Comparison of ENCODE assay signal across 13 mouse cellular contexts in genomic region chr4:9014986-9015385, GRCm38 (mm10).
DNase-seq lines count a peak whose midpoint lies in the region; ATAC-seq lines count a peak whose summit lies in the region.
"Had no signal": no experiment of that assay in that cellular context is flagged by ENCODE, and none has a peak within 500 bp of the region (broad histone marks: within the 10 kb centered on the region; RNA-seq: fewer than 3 reads in every experiment).

No protein-coding gene starts in this region.

- H3K4me3 ChIP-seq in heart, embryonic 16.5 days (ENCODE audit: low read length): no peak overlapping the region
- H3K4me3 ChIP-seq in midbrain, embryonic 11.5 days (ENCODE audit: low read depth, low read length): no peak overlapping the region
- no peak overlapping the region for H3K4me3 ChIP-seq in midbrain, embryonic 14.5 days (replicated peaks; ENCODE audit: low read depth, low read length)
- H3K4me3 ChIP-seq: intestine, embryonic 15.5 days; limb, embryonic 13.5 days had no signal

- no peaks in the 10 kb centered on the region for H3K36me3 ChIP-seq in heart, embryonic 16.5 days (ENCODE audit: control insufficient read depth, insufficient read depth)
- no peaks in the 10 kb centered on the region for H3K36me3 ChIP-seq in midbrain, embryonic 11.5 days (ENCODE audit: control insufficient read depth, insufficient read depth, low read length)
- H3K36me3 ChIP-seq in midbrain, embryonic 14.5 days (ENCODE audit: control insufficient read depth, insufficient read depth, low read length): no peaks in the 10 kb centered on the region
- H3K36me3 ChIP-seq: intestine, embryonic 15.5 days; limb, embryonic 13.5 days had no signal

- peak; percentile 25 for DNase-seq in embryo, embryonic 9.5 days (ENCODE audit: extremely low spot score)
- DNase-seq in embryo, embryonic 10.5 days (ENCODE audit: low spot score): no peak
- no peak for DNase-seq in heart, adult 8-10 months (ENCODE audit: low spot score)
- no peak for DNase-seq in midbrain, embryonic 11.5 days (ENCODE audit: low spot score, missing footprints)
- DNase-seq in midbrain, embryonic 14.5 days: no peak
- no peak for DNase-seq in adrenal gland, postnatal 14 days
- DNase-seq: gastrocnemius, postnatal 10 days; heart, postnatal 36 days; right cerebral cortex, postnatal 4 days had no signal

- H3K9ac ChIP-seq in heart, embryonic 16.5 days (ENCODE audit: low read length): peak overlapping the region; percentile 53; the same call in 1 of the 2 replicates
- no peak overlapping the region for H3K9ac ChIP-seq in midbrain, embryonic 11.5 days (ENCODE audit: low read length)
- no peak overlapping the region for H3K9ac ChIP-seq in midbrain, embryonic 14.5 days (replicated peaks; ENCODE audit: low read length)
- H3K9ac ChIP-seq: intestine, embryonic 15.5 days; limb, embryonic 13.5 days had no signal

- no peaks in the 10 kb centered on the region for H3K9me3 ChIP-seq in heart, embryonic 16.5 days (replicated peaks; ENCODE audit: control insufficient read depth, low read length)
- H3K9me3 ChIP-seq in midbrain, embryonic 11.5 days (ENCODE audit: control insufficient read depth, low read length): no peaks in the 10 kb centered on the region
- no peaks in the 10 kb centered on the region for H3K9me3 ChIP-seq in midbrain, embryonic 14.5 days (ENCODE audit: control insufficient read depth, low read length)
- H3K9me3 ChIP-seq: intestine, embryonic 15.5 days; limb, embryonic 13.5 days had no signal

- peaks cover 31% of the 10 kb centered on the region for H3K4me1 ChIP-seq in heart, embryonic 16.5 days (ENCODE audit: control insufficient read depth, insufficient read depth, low read length)
- H3K4me1 ChIP-seq in midbrain, embryonic 11.5 days (ENCODE audit: control insufficient read depth, insufficient read depth, low read length): peaks cover 28% of the 10 kb centered on the region
- H3K4me1 ChIP-seq in midbrain, embryonic 14.5 days (ENCODE audit: control insufficient read depth, insufficient read depth, low read length): peaks cover 34% of the 10 kb centered on the region

- ATAC-seq in heart, embryonic 16.5 days (replicated peaks; ENCODE audit: extremely low read depth, insufficient read depth, low FRiP score): no peak
- ATAC-seq in midbrain, embryonic 11.5 days (ENCODE audit: low FRiP score): 0 out of 2 replicates have a peak, but pooled peaks have one; percentile 15
- ATAC-seq in midbrain, embryonic 14.5 days (ENCODE audit: low FRiP score, low TSS enrichment): no peak
- ATAC-seq: forebrain, embryonic 16.5 days had no signal

- H3K4me2 ChIP-seq in heart, embryonic 16.5 days (ENCODE audit: low read depth, low read length): no peak overlapping the region
- no peak overlapping the region for H3K4me2 ChIP-seq in midbrain, embryonic 11.5 days
- H3K4me2 ChIP-seq in midbrain, embryonic 14.5 days (ENCODE audit: low read length): no peak overlapping the region

- no peaks in the 10 kb centered on the region for H3K27me3 ChIP-seq in heart, embryonic 16.5 days (ENCODE audit: control insufficient read depth, insufficient read depth, low read length)
- H3K27me3 ChIP-seq in midbrain, embryonic 11.5 days (ENCODE audit: control insufficient read depth, insufficient read depth, low read length): no peaks in the 10 kb centered on the region
- H3K27me3 ChIP-seq in midbrain, embryonic 14.5 days (ENCODE audit: control insufficient read depth, insufficient read depth, low read length): no peaks in the 10 kb centered on the region
- H3K27me3 ChIP-seq: intestine, embryonic 15.5 days had no signal

- peak overlapping the region; percentile 67 for H3K27ac ChIP-seq in heart, embryonic 16.5 days (ENCODE audit: low read length)
- H3K27ac ChIP-seq in midbrain, embryonic 11.5 days (ENCODE audit: low read depth, low read length): no peak overlapping the region
- no peak overlapping the region for H3K27ac ChIP-seq in midbrain, embryonic 14.5 days (replicated peaks; ENCODE audit: low read depth, low read length)
- H3K27ac ChIP-seq: limb, embryonic 13.5 days had no signal

- 77% methylated on average over 4 of the region's 4 CpGs for WGBS in heart, embryonic 16.5 days
- WGBS in midbrain, embryonic 11.5 days: 44% methylated on average over 4 of the region's 4 CpGs
- WGBS in midbrain, embryonic 14.5 days: 16% methylated on average over 4 of the region's 4 CpGs
